Mouse (Mus musculus): ENCODE results near the gene Sh2d1b2. TPM values are rescaled to one million over a fixed set of nuclear protein-coding genes. Genes with fewer than 3 reads are reported as not detected.

Sh2d1b2 gene
- total RNA-seq, 4 experiments from 2014 or later, result not detected

- no peak for DNase-seq (ENCODE audit: low spot score in 2 of 2)
Measured at GRCm38 (mm10) chr1:170277016-170277415, 44.5 kb downstream of the Sh2d1b2 start, which contains the start of gene Sh2d1b1. Gene Sh2d1b1 (plus strand): TSS chr1:170277320.

- DNase-seq (ENCODE audit: low spot score in 2 of 2), result no peak
Measured at GRCm38 (mm10) chr1:170282415-170283129, 50.0 kb downstream of the Sh2d1b2 start.

GRCm38 (mm10) chr1:170292239-170292951 lies 59.8 kb downstream of the Sh2d1b2 start:
- peak; percentile 58 to 63 for DNase-seq (ENCODE audit: low spot score in 2 of 2)

GRCm38 (mm10) chr1:170293257-170293656 lies 60.7 kb downstream of the Sh2d1b2 start:
- DNase-seq (ENCODE audit: low spot score in 2 of 2), result no peak

GRCm38 (mm10) chr1:170294786-170295570 lies 62.4 kb downstream of the Sh2d1b2 start:
- peak in 1 of 2 experiments; percentile 30 for DNase-seq (ENCODE audit: low spot score in 2 of 2)

- DNase-seq (ENCODE audit: low spot score in 2 of 2), result no peak
Measured at GRCm38 (mm10) chr1:170299496-170299895, 66.9 kb downstream of the Sh2d1b2 start.

GRCm38 (mm10) chr1:170301686-170302085 lies 69.1 kb downstream of the Sh2d1b2 start:
- DNase-seq (ENCODE audit: low spot score in 2 of 2), result no peak

GRCm38 (mm10) chr1:170302456-170302855 lies 69.9 kb downstream of the Sh2d1b2 start:
- no peak for DNase-seq (ENCODE audit: low spot score in 2 of 2)

GRCm38 (mm10) chr1:170303103-170303502 lies 70.6 kb downstream of the Sh2d1b2 start:
- no peak for DNase-seq (ENCODE audit: low spot score in 2 of 2)

Other genes with a start within 250 kb of the Sh2d1b2 start
- 1 to 10 TPM; 5.3 to 7.2 (median 6.8) TPM for gene Ddr2, start 122.0 kb upstream of the Sh2d1b2 start, total RNA-seq (2022)
- gene Uap1, start 57.8 kb upstream of the Sh2d1b2 start, total RNA-seq (2022), result 10 to 100 TPM; 52.0 to 61.3 (median 55.7) TPM
- 100 to 1,000 TPM; 135 to 163 (median 149) TPM for gene Uhmk1, start 17.4 kb upstream of the Sh2d1b2 start, total RNA-seq (2022)
- under 1 TPM in 2 of 4 experiments, not detected in 2; 0.23 to 0.25 TPM for gene Sh2d1b1, start 44.6 kb downstream of the Sh2d1b2 start, total RNA-seq (2022)
- gene Gm7694, start 73.6 kb downstream of the Sh2d1b2 start, total RNA-seq (2022), result 1 to 10 TPM; 3.9 to 5.3 (median 4.1) TPM
- gene Spata46, start 76.1 kb downstream of the Sh2d1b2 start, total RNA-seq (2022), result not detected